Mouse (Mus musculus): ENCODE measurements around the gene Gucy1a1. TPM values are rescaled to one million over a fixed set of nuclear protein-coding genes. Genes with fewer than 3 reads are reported as not detected.
"Not testable (repeated sequence)": the region's sequence is repeated elsewhere in the genome, so short reads cannot be mapped to it uniquely, and the experiment has no call there.

Gucy1a1 gene
- 10 to 100 TPM; 39.6 to 39.7 TPM for total RNA-seq (2021)

DNA sequence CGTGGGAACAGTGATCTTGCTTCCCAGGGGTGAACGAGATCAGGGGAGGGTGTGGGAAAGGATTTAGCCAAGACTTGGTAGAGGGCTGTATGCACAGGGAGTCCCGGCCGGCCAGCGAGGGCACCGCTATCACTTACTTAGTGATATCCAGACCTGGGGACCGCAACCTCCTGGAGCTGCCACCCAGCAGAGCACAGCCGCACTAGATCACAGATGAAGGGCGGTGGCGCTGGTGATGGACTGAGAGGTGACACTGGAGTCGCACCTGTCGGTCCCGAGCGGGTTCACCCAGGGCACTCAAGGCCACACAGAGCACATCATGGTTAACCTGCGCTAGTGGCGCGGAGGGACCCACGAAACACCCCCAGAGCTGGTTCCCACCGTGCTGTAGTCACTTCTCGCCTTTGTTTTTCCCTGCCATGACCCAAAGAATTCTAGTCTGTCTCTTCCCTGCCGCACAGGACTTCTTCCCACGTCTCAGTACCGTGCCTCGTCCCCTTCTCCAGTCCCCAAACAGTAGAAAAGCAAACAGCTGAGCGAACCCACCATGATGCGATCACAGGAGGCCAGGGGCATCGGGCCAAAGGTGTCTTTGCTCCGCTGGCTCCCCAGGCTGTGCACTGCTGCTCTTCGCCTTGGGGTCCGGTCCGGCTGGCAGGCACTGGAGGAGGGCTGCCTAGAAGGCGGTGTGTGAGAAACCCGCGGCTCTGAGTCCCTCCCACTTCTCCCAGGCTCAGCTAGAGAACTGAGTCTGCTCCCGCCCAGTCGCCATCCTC lies at the start of gene Gucy1a1:
Gucy1a1 (minus strand) TSS at position 664 of the 776 bp plus-strand sequence.
- peak; percentile 67 for DNase-seq

DNA sequence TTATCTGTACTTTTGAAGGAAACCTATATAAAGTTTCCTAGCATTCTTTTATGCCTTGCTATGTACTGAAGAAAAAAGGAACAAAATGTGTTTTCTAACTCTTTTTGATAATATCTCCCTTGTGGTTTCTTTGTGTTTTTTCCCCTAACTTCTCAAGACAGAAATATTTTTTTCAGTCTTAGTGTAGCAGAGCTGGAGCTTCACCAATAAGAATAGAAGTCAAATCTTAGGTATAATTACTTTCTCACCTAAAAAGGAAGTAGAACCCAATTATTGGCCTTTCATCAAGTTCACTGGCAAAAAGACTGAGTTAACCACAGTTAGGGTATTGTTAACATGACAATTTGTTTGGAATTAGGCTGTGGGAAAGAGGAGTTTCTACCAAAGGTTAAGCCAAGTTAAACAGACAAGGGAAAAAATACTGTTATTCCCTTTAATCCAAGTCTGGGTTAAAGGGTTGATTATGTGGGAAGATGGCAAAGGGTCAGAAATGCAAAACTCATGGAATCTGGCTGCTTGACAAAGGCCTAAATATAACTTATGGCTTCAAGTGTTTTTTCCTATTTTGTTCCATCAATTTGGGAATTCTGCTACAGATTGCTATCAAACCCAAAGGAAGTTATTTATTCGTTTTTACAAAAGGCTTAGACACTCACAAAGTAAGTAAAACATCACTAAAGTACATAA lies 46.1 kb upstream of the Gucy1a1 start:
- DNase-seq = no peak

DNA sequence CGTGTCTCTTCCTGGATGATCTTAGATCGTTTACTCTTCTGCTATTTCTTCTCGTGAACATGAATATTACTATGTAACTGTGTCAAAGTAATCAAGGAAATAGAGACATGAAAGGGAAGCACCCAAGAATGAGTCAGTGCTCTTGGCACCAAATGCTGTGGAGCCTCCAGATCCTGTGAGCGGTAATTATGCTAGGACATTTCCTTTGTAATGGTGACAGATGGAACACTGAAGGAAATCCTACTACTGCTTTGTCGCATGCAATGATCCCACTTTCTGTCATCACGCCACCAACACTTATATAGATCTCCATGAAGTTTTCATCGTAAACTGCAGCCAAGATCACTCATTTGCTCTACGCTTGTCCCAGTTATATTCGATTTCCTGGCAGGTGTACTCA lies 40.0 kb upstream of the Gucy1a1 start:
- DNase-seq = peak; percentile 19

DNA sequence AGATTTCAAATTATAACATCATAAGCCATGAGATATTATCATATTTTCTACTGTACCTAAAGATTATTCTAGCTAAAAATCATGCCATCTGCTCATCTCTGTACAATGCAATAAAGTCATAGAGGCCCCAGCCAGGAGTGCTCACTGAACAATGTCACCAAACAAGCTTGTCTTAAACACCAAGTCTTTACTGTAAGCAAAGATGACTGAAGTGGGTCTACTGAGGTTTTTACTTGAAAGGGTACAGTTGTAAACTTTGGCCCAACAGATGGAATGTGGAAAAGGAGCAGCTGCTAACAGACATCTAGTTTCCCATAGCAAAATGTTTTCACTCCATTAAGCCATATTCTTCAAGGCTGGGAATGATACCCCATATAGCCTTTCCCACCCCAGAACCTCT lies 35.9 kb upstream of the Gucy1a1 start:
- DNase-seq = no peak

DNA sequence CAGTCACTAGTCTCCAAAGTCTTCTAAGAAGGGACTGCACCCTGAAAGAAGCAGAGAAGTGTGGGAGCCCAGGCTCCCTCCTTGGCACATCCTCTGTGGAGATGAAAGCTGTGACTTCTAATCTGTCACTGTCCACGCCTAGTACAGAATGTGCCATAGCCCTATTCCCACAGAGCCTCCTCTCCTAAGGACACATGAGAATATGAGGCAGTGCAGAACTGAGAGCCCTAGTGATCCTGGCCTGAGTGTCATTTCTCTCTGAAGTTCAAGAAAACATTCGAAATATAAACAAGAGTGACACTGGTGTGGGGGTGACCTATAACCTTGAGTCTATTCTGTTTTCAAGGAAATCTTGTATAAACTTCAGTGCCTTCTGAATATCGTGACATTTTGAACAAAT lies 34.7 kb upstream of the Gucy1a1 start:
- no peak for DNase-seq

DNA sequence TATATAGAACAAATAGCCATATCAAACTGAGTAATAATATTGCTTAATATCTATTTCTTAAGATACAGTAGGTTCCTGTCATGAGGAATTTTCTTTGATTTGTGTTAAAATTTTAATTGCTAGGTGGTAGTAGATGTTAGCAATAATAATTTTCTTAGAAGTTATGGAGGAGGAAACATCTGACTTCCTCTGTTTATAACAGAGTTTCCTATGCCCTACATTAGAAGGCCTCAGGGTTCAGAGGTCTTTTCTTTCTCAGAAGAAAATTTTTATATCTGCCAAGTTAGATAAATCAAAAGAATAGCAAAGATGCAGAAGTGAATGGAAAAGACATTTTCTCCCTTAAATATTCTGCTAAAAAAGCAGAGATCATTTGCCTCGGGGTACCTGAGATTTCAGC lies 29.9 kb upstream of the Gucy1a1 start:
- no peak for DNase-seq

DNA sequence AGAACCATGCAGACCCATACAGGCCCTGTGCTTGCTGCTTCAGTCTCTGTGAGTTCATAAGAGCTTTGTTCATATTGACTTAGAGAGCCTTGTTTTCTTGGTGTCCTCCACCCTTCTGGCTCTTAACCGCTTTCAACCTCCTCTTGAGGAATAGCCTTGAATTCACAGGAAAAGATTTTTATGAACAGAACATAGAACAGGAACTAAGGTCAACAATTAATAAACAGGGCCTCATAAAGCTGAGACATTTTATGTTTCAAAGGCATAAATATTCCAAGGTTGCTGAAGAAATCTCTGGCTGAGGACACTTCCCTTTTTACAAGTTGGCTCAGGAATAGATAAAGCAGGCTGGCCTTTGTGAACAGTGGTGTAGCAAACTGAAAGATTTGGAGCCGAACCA lies 21.5 kb upstream of the Gucy1a1 start:
- no peak for DNase-seq

DNA sequence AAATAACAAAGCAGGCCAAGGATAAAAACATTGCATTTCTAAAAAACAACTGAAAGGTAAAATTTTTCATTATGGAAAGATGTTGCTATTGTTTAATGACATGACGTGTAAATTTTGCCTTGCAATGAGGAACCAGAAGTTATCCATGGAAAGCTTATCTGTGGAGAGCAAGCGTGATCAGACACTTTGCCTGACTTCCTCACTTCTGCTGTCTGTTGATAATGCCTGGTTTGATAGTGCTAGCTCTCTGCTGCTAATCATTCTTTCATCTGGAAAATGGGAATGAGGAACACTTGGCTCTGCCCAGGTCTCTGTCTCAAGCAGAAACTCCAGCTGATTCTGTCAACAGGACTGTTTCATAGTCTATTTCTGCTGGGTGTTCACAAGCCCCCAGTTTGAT lies 20.3 kb upstream of the Gucy1a1 start:
- no peak for DNase-seq

DNA sequence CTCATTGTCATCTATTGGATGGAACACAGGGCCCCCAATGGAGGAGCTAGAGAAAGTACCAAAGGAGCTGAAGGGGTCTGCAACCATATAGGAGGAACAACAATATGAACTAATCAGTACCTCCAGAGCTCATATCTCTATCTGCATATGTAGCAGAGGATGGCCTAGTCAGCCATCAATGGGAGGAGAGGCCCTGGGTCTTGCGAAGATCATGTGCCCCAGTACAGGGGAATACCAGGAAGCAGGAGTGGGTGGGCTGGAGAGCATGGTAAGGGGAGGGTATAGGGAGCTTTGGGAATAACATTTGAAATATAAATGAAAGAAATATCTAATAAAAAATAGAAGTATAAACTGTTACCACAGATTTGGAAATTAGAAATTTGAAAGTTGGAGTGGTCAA lies 17.4 kb upstream of the Gucy1a1 start:
- not testable (repeated sequence) for DNase-seq

DNA sequence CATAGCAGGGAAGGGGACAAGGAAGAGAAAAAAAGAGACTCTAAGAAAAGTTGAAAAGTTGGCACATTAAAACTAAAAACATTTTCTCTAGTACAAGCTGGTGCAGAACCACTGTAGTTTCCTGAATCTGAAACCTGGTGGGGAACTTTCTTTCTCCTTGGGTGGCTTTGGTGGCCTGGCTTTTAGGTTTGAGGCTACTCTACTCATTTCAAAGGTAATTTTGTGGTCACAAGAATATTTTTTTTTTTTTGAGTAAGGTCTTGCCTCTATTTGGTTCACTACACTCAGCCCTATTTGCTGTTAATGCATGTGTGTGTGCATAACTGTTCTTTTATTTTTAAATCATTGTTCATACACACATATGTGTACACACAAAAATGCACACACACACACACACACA lies 389 bp upstream of the Gucy1a1 start:
- no peak for DNase-seq

DNA sequence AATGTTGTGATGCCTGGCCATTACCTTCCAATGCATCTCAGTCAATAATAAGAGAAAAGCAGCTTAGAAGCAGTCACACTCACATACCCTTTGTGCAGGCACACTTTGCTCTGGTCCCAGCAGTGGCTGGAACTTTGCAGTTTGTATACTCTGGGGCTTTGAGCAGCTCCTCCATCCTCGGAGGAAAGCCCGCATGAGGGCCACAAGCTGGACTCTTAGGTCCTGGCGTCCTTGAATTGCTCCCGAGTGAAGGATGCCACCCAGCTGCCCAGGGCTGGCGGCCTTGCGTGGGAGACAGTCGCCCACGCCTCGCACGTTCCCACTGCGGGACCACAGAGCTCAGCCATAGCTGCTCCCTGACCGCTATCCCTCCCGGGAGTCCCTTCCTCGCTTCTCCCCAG lies 864 bp downstream of the Gucy1a1 start:
- peak; percentile 8 for DNase-seq

DNA sequence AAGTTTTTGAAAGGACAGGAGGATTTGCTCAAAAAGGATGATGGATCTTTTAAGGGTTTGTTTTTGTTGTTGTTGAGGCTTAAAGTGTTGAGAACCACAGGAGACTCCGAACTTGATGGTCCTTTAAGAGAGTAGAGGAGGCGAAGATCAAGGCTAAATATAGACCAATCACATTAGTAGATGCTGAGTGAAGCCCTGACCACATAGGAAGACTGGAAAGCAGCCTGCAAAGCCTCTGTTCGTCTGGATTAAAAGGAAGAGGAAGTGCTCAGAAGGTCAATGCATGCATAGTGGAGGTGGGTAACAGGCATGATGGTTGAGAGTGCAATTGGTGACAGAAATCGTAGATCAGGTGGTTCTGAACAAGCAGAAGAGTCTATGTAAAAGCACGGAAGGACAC lies 4.8 kb downstream of the Gucy1a1 start:
- DNase-seq = peak; percentile 6

DNA sequence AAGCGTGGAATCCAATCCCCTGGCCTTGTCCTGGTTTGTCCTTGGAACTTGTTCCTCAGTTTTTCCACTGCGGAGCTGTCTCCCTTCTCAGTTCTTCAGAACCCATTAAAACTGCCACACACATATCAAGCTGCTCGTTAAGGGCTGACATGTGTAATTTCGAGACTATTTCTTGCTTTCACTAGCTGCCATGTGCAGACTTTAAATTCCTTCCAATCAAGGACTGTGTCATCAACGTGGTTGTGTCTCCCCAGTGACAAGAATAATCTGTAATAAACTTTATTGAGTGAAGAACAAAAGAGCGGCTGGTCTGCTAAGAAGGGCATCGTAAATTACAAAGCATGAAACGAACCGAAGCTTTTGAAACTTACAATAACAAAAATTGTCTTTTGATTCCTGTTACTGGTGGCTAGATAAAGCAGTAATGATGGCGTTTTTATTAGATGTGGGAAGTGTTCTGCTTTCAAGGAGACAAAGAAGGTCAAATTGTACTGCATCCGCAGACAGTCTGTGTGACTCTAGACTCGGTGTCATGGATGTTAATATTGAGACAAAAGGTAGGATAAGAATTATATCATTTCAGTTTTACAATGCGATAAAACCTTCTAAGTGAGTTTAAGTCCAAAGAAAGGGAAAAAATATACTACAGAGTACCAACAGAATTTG lies 7.5 kb downstream of the Gucy1a1 start:
- no peak for DNase-seq

DNA sequence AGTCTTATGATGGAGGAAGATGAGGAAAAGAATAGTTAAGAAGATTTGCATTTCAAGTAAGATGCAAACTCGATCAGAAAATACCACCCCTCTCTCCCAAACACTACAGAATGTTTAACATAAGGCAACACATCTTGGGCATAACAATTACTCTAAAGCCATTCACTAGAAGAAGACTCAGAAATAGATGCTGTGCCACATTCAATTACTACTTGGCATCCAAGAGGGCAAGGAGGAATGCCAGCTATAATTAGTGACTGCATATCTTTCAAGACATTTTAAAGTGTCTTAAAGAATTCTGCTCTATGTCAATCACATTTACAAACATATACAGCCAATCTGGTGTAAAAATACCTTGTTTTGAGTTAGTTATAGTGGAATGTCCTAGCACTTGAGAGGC lies 10.1 kb downstream of the Gucy1a1 start:
- no peak for DNase-seq

DNA sequence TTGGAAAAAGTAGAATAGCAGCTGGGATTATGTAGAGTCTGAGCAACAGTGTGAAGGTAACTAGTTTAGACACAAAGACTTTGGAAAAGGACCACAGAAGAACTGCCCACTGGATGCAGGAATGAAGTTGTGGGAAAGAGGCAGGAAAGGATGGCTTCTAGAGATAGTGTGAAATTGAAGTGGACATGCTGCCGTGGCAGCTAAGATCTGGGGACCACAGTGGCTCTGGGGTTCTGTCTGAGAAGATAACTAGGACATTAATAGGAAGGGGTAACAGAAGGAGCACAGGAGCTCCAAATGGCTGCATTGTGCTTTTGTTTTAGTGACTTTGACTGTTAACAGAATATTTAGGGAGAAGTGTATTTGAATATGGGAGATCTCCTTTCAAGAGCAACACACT lies 16.3 kb downstream of the Gucy1a1 start:
- no peak for DNase-seq

DNA sequence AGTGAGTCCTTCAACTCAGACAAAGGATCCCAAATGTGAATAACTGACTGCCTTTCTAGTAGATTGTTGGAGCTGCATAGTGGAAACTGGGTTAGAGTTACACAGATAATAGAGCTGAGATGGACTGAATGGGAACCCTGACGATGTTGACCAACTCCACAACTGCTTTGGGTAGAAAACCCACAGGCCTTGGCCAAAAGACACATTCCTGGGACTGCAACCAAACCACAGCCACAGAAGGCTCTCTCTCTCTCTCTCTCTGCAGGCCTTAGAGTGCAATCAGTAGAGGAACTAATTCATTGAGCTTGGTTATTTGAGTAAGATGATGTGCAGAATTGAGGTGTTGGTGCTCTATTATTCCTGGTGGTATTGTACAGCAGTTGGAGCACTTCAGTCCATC lies 21.0 kb downstream of the Gucy1a1 start:
- DNase-seq = no peak

DNA sequence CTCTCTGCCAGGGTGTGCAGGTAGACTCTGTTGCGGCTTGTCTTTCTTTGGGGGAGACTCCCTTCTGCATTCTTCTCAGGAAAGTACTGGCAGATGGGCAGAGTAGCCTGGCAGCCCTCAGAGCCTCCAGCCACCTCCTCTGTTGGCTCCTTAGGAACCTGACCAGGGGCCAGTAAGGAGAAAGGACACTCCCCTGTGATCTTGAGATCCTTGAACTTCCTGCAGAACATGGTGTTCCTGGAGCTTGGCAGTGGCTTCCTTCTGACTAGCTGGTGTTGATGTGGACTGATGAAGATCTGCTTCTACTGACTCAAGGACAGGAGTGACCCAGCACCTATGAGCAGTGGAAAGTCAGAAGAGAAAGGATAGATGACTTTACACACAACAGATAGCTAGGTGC lies 26.7 kb downstream of the Gucy1a1 start:
- DNase-seq = no peak

DNA sequence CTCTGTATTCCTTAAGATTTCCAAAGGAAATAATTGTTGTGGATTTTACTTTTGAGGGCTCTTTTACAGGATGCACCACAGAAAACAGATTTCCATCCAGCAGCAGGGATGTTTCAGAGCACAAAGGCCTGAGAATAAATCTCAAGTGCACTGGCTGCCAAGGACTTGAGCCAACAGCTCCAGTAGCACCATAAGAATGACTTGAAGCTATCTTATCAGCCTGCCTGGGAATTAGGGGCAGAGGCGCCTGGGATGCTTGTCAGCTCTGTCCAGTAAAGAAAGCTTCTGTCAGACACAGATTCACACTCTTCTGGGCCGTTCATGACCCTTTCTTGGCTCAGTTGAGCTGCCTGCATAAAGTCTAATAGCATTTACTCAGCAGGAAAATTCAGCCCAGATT lies 33.1 kb downstream of the Gucy1a1 start:
- DNase-seq = peak; percentile 59

DNA sequence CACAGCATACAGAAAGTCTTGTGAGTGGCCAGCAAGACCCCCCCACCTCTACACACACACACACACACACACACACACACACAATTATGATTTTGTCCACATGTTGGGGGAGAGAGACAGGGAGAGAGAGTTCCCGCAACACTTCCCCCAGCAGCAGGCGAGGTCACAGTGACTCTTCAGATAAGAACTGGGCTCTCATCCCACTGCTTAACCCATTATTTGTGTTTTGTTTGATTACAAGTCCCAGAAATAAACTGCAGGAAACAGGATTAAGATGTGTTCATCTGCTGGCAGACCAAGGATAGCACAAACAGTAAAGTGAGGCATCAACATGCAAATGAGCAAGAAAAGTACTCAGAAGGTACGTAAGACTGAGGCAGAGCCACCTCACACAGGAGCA lies 33.6 kb downstream of the Gucy1a1 start:
- peak; percentile 43 for DNase-seq

DNA sequence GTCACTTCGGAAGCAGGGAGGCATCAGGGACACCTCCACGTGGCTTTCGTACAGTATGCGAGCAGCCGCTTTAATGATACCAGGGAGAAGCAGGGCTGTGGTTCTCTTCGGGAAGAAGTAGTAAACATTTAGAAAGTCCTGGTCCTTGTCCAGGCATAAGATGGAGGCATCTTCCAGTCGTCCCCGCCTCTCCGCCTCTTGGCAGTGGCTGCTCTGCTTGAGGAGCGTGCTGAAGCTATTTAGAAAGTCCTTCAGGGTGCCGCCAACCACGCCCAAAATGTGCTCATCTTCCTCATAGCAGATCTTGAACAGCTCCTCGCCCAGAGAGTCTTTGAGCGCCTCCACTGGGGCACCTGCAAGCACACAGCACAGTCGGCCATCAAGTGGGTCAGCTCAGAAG lies 36.6 kb downstream of the Gucy1a1 start:
- DNase-seq = no peak

DNA sequence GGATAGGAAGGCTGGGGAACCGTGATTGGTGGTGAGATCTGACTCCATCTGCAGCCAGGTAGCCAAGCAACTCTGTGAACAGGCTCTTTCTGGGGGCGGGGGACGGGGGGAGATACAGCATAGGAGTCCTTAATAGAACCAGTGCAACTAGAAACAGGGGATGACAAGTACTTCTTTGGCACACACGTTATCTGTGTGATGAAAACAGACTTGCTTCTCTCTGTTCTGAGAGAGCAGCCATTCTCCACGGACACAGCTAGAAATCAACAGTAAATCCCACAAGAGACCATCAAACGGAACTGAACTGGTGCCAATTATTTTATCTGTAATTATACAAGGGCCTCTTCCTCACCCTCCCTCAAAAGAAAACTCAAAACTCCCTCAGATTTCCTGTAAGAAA lies 41.4 kb downstream of the Gucy1a1 start:
- no peak for DNase-seq

DNA sequence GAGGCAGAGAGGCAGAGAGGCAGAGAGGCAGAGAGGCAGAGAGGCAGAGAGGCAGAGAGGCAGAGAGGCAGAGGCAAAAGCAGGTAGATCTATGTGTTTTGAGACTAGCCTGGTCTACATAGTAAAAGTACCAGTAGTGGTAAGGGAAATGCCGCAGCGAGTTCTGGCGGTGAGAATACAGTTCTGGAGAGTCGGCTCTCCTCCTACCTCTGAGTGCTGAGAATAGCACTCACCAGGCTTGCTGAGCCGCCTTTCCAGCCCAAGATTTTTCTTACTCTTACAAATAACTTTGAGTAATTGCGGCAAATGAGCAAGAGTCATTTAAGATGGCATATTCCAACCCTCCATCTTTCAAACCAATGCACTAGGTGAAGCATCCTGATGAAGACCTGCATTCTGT lies 46.5 kb downstream of the Gucy1a1 start:
- no peak for DNase-seq

DNA sequence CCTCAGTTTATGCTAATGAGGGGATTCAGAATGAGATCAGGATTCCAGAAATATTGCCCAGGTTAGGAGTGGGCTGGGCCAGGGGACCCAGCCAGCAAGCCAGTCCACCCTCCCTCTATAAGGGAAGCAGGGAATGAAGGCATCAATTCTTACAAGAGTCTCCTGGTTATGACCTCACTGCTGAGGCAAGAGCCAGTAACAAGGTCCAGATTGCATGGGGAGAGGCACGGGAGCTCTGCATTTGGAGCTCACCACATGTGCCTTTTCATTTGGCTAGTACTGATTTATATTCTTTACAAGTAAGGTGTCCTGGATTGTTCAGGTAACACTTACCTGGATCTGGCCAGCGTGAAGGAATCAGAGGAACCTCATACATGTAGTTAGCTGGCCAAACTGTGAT lies 48.8 kb downstream of the Gucy1a1 start:
- no peak for DNase-seq
